10 mouse cellular contexts compared by ENCODE assay signal in the genomic region with DNA sequence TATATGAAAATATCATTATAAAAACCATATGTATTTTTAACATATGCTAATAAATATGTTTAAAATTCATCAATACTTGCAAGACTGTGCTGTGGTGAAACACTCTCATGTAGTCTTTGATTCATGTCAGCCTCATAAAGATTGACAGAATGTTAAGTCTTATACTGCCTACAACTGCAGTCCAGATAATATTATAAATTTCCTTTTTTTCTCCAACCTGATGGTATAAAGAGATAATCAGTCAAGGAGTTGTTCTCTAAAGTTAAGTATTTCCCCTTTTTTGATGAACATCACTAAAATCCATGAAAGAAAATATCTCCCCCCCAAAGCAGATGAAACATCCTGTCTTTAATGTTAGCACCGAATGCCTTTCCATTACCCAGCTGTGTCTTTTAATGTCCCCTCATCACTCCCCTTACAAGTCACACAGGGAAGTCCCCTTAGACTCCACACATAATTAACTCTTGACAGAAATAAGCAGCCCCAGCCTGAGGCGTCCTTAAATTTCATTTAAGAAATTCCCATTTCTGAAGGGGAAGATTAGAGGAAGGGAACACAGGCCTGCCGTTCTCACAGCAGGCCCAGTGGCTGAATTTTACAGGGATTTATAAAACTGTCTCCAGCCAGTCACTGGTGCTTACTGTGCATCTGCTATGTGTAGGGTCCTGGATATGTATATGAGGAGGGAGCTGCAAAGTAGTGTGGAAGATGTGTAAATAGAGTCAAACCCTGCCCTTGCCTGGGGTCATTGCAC.
A peak's percentile ranks its signal among the peaks of the same experiment; 100 is the strongest.
DNase-seq lines count a peak whose midpoint lies in the region; ATAC-seq and TF ChIP-seq lines count a peak whose summit lies in the region.
"Had no signal": no experiment of that assay in that cellular context is flagged by ENCODE, and none has a peak within 500 bp of the region (broad histone marks: within the 10 kb centered on the region; RNA-seq: fewer than 3 reads in every experiment).

No protein-coding gene starts in this region.

- peak; percentile 79 for DNase-seq in lung, embryonic 14.5 days
- DNase-seq in lung, adult 2 months = no peak
- DNase-seq in embryo, embryonic 10 days (ENCODE audit: low spot score) = peak; percentile 48
- no peak for DNase-seq in hindbrain, embryonic 14.5 days (ENCODE audit: low spot score)
- DNase-seq in midbrain, postnatal 0 days (ENCODE audit: low spot score) = peak; percentile 6
- no peak for DNase-seq in left cerebral cortex, adult 18-20 months (ENCODE audit: low spot score in 2 of 2)
- DNase-seq in ovary, adult 18-20 months (ENCODE audit: low spot score) = no peak
- DNase-seq: cerebellum, adult 9-10 months had no signal

- H3K36me3 ChIP-seq in lung, embryonic 14.5 days (ENCODE audit: insufficient read depth) = no peaks in the 10 kb centered on the region
- no peaks in the 10 kb centered on the region for H3K36me3 ChIP-seq in hindbrain, embryonic 14.5 days (replicated peaks; ENCODE audit: control insufficient read depth, insufficient read depth)
- H3K36me3 ChIP-seq in midbrain, postnatal 0 days (ENCODE audit: insufficient read depth, low read length) = no peaks in the 10 kb centered on the region
- H3K36me3 ChIP-seq: embryonic facial prominence, embryonic 13.5 days had no signal

- no peaks in the 10 kb centered on the region for H3K9me3 ChIP-seq in lung, embryonic 14.5 days (ENCODE audit: low read depth, low read length)
- H3K9me3 ChIP-seq in hindbrain, embryonic 14.5 days (ENCODE audit: control insufficient read depth, low read length) = no peaks in the 10 kb centered on the region
- no peaks in the 10 kb centered on the region for H3K9me3 ChIP-seq in midbrain, postnatal 0 days (ENCODE audit: low read length)
- H3K9me3 ChIP-seq: embryonic facial prominence, embryonic 13.5 days had no signal

- no peak for TF ChIP-seq CTCF in lung, embryonic 14.5 days (IDR thresholded peaks at IDR 0.05; ENCODE audit: low read depth)
- TF ChIP-seq CTCF in lung, adult 2 months (IDR thresholded peaks at IDR 0.05; ENCODE audit: insufficient read depth, low read length) = no peak
- TF ChIP-seq CTCF in midbrain, postnatal 0 days (IDR thresholded peaks at IDR 0.05) = no peak

- peak; percentile 82 for ATAC-seq in lung, embryonic 14.5 days (ENCODE audit: insufficient read depth)
- ATAC-seq in hindbrain, embryonic 14.5 days (ENCODE audit: low FRiP score) = peak; percentile 73; the same call in 1 of the 2 replicates
- ATAC-seq in midbrain, postnatal 0 days (ENCODE audit: low FRiP score) = no peak

- no peak overlapping the region for H3K27ac ChIP-seq in lung, embryonic 14.5 days (ENCODE audit: low read depth)
- no peak overlapping the region for H3K27ac ChIP-seq in hindbrain, embryonic 14.5 days
- no peak overlapping the region for H3K27ac ChIP-seq in midbrain, postnatal 0 days (ENCODE audit: low read depth, low read length)
- H3K27ac ChIP-seq: embryonic facial prominence, embryonic 13.5 days; liver, embryonic 14.5 days had no signal

- H3K27me3 ChIP-seq in lung, embryonic 14.5 days (ENCODE audit: insufficient read depth, low read length) = no peaks in the 10 kb centered on the region
- no peaks in the 10 kb centered on the region for H3K27me3 ChIP-seq in hindbrain, embryonic 14.5 days (ENCODE audit: control insufficient read depth, insufficient read depth, low read length)
- no peaks in the 10 kb centered on the region for H3K27me3 ChIP-seq in midbrain, postnatal 0 days (ENCODE audit: insufficient read depth, low read length)
- H3K27me3 ChIP-seq: embryonic facial prominence, embryonic 13.5 days had no signal

- 0 out of 2 replicates have a peak, but pooled peaks cover 2% of the 10 kb centered on the region for H3K4me1 ChIP-seq in lung, embryonic 14.5 days (ENCODE audit: insufficient read depth)
- peaks cover 4% of the 10 kb centered on the region; the same call in 1 of the 2 replicates for H3K4me1 ChIP-seq in lung, adult 2 months (ENCODE audit: control insufficient read depth, insufficient read depth, low read length)
- H3K4me1 ChIP-seq in hindbrain, embryonic 14.5 days (replicated peaks; ENCODE audit: control insufficient read depth, insufficient read depth, low read length) = peaks cover 5% of the 10 kb centered on the region; the same call in 1 of the 2 replicates
- no peaks in the 10 kb centered on the region for H3K4me1 ChIP-seq in midbrain, postnatal 0 days (ENCODE audit: insufficient read depth, low read length)

- H3K4me2 ChIP-seq in lung, embryonic 14.5 days = no peak overlapping the region
- H3K4me2 ChIP-seq in hindbrain, embryonic 14.5 days (replicated peaks) = no peak overlapping the region
- H3K4me2 ChIP-seq in midbrain, postnatal 0 days (ENCODE audit: low read depth, low read length, poor library complexity, severe bottlenecking) = no peak overlapping the region
- H3K4me2 ChIP-seq: embryonic facial prominence, embryonic 13.5 days had no signal

- 33% methylated on average over 3 of the region's 3 CpGs for WGBS in lung, embryonic 14.5 days
- WGBS in lung, adult 2 months = 70% methylated on average over 3 of the region's 3 CpGs
- 12% methylated on average over 3 of the region's 3 CpGs for WGBS in hindbrain, embryonic 14.5 days
- WGBS in midbrain, postnatal 0 days = 16% methylated on average over 3 of the region's 3 CpGs

- TF ChIP-seq POLR2A in lung, adult 2 months (IDR thresholded peaks at IDR 0.05; ENCODE audit: borderline replicate concordance, extremely low read depth, low read depth, low read length) = no peak

- H3K4me3 ChIP-seq in lung, embryonic 14.5 days (ENCODE audit: low read depth, low read length) = no peak overlapping the region
- no peak overlapping the region for H3K4me3 ChIP-seq in lung, adult 2 months (replicated peaks; ENCODE audit: extremely low read depth, low read depth, low read length)
- no peak overlapping the region for H3K4me3 ChIP-seq in hindbrain, embryonic 14.5 days (replicated peaks; ENCODE audit: low read length)
- H3K4me3 ChIP-seq in midbrain, postnatal 0 days (ENCODE audit: low read depth, low read length) = no peak overlapping the region
- H3K4me3 ChIP-seq: embryonic facial prominence, embryonic 13.5 days had no signal

- H3K9ac ChIP-seq in lung, embryonic 14.5 days = no peak overlapping the region
- no peak overlapping the region for H3K9ac ChIP-seq in hindbrain, embryonic 14.5 days
- H3K9ac ChIP-seq in midbrain, postnatal 0 days (replicated peaks; ENCODE audit: low read length, poor library complexity, severe bottlenecking) = no peak overlapping the region
- H3K9ac ChIP-seq: embryonic facial prominence, embryonic 13.5 days; liver, embryonic 14.5 days had no signal

Comparison
In these comparisons a context has a peak if more than half of its experiments do, and no peak if none do; other contexts are left out.
1. DNase-seq: peak in lung, embryonic 14.5 days (single experiment), embryo, embryonic 10 days (single experiment) and midbrain, postnatal 0 days (single experiment); none in lung, adult 2 months (single experiment), hindbrain, embryonic 14.5 days (single experiment), left cerebral cortex, adult 18-20 months (0 of 2) and ovary, adult 18-20 months (single experiment).